Mouse (Mus musculus) MEL-GATA-1-ER (cell line): ENCODE measurements around the gene Ccdc63.
"Not testable (repeated sequence)": the region's sequence is repeated elsewhere in the genome, so short reads cannot be mapped to it uniquely, and the experiment has no call there.

Source experiments
- DNase-seq: peaks from one replicate; pipeline ENCODE4 v3.0.0-alpha.2; 2012; ENCODE audit warnings: low read depth; ENCODE audit errors: extremely low read depth

Ccdc63 gene

GRCm38 (mm10) chr5:122140723-122141122 lies at the start of gene Ccdc63:
TSS of gene Ccdc63 (minus strand) at chr5:122140823.
- no peak for DNase-seq

- DNase-seq: no peak
Measured at GRCm38 (mm10) chr5:122189115-122189514, 48.5 kb upstream of the Ccdc63 start.

GRCm38 (mm10) chr5:122184858-122185257 lies 44.2 kb upstream of the Ccdc63 start:
- DNase-seq: not testable (repeated sequence)

- DNase-seq: no peak
Measured at GRCm38 (mm10) chr5:122184283-122184806, 43.7 kb upstream of the Ccdc63 start.

GRCm38 (mm10) chr5:122179665-122180064 lies 39.0 kb upstream of the Ccdc63 start:
- DNase-seq: no peak

- DNase-seq: peak; percentile 41
Measured at GRCm38 (mm10) chr5:122176398-122176797, 35.8 kb upstream of the Ccdc63 start.

GRCm38 (mm10) chr5:122175961-122176360 lies 35.3 kb upstream of the Ccdc63 start:
- no peak for DNase-seq

GRCm38 (mm10) chr5:122175402-122175801 lies 34.8 kb upstream of the Ccdc63 start:
- DNase-seq: no peak

GRCm38 (mm10) chr5:122171058-122171457 lies 30.4 kb upstream of the Ccdc63 start:
- DNase-seq: no peak

- no peak for DNase-seq
Measured at GRCm38 (mm10) chr5:122168344-122169069, 27.9 kb upstream of the Ccdc63 start.

GRCm38 (mm10) chr5:122166636-122167161 lies 26.1 kb upstream of the Ccdc63 start:
- no peak for DNase-seq

GRCm38 (mm10) chr5:122165233-122165915 lies 24.8 kb upstream of the Ccdc63 start:
- DNase-seq: no peak

- DNase-seq: no peak
Measured at GRCm38 (mm10) chr5:122164011-122164410, 23.4 kb upstream of the Ccdc63 start.

GRCm38 (mm10) chr5:122163194-122163593 lies 22.6 kb upstream of the Ccdc63 start:
- DNase-seq: no peak

- no peak for DNase-seq
Measured at GRCm38 (mm10) chr5:122158557-122159515, 18.2 kb upstream of the Ccdc63 start.

- peak; percentile 83 for DNase-seq
Measured at GRCm38 (mm10) chr5:122157827-122158381, 17.3 kb upstream of the Ccdc63 start, which contains the start of gene Ppp1cc. TSS of gene Ppp1cc (plus strand) at chr5:122158278.

- no peak for DNase-seq
Measured at GRCm38 (mm10) chr5:122156486-122156885, 15.9 kb upstream of the Ccdc63 start.

GRCm38 (mm10) chr5:122155613-122156012 lies 15.0 kb upstream of the Ccdc63 start:
- DNase-seq: no peak

GRCm38 (mm10) chr5:122154782-122155181 lies 14.2 kb upstream of the Ccdc63 start:
- DNase-seq: no peak

GRCm38 (mm10) chr5:122154006-122154405 lies 13.4 kb upstream of the Ccdc63 start:
- DNase-seq: no peak

GRCm38 (mm10) chr5:122152508-122152907 lies 11.9 kb upstream of the Ccdc63 start:
- not testable (repeated sequence) for DNase-seq
